Mouse (Mus musculus) liver (tissue): Measurements from ENCODE around the gene Nedd9.

Source experiments
- DNase-seq: peaks from one replicate; pipeline ENCODE4 v3.0.0-alpha.2; 2020; ENCODE audit warnings: mixed read lengths

Gene Nedd9

DNA sequence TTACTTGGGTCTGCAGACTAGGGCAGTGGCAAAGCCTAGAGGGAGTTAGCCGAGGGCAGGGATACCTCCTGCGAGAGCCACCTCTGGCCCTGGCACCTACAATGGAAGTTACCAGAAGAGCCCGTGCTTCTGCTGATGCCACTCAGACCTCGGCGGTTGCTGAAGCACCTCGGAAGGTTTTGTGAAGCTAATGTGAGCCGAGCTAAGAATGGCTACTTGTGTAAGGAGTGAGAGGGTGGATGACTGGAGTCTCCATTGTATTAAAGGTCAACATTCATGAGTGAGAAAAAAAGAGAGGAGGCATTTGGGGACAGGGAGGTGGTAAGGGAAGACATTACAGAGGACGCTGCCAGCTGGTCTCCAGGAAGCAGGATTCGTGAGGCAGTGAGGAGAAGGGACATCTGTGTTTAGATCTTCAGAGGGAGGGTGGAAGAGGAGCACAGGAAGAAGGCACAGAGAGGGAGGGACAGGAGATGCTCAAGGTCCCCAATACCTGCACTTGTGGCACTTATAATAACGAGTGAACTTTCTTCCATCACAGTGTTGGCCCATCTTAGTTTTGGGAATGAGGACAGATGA lies 78.7 kb downstream of the Nedd9 start:
- DNase-seq = no peak

DNA sequence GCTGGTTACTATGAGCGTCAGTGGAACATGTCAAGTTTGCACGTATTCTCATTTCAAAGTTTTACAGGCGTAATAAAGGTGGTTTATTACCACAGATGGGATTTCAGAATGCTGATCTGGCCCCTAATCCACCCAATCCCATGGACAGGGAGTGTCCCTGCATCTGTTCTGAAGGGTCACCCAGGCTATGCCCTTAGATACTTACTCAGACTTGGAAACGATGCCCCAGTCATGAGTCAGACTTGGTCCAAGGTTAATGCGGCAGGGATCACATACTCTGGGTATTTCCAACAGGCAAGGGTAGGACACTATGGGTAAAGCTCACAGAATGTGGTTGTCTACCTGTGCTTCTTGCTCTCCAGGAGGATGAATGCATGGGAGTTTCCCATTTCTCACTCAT lies 82.2 kb downstream of the Nedd9 start:
- DNase-seq = no peak

DNA sequence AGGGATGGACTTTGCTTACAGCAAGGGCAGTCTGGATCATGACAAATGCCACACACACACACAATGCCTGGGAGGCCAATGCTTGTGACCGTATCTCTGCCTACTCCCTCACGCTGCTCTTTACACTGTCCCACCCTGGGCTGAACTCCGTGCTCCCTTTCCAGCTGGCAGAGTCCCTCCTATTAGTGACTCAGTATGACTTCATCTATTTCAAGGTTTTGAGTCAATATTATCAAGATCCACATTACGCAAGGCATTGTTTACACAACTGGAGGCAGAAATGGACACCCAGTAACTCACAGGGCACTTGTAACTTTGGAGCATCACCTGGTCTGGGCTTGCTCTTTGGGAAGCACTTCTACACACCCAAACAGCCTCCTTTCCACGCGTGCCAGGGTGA lies 83.3 kb downstream of the Nedd9 start:
- peak; percentile 23 for DNase-seq

GRCm38 (mm10) chr13:41402441-41403003 lies 84.6 kb downstream of the Nedd9 start:
- DNase-seq = no peak

DNA sequence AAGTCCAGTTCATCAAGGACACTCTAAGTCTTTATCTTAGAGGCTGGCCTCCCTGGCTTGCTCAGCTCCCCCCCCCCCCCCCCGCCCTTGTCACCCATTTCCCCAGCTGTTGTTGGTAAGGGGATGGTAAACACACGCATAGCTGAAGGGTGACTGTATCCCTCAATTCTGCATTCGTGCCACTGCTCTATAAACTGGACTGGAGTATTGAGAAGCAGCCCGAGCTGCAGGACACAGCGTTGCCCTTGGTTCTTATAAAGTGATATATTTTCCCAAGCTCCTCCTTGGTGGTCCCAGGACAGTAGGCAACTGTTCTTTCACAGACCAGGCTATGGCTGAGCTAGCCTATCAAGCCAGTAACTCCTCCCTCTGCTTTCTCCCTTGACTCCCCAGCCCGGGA lies 85.4 kb downstream of the Nedd9 start:
- DNase-seq = no peak

- no peak for DNase-seq
These were observed 86.9 kb downstream of the Nedd9 start for GRCm38 (mm10) chr13:41400289-41400688.

DNA sequence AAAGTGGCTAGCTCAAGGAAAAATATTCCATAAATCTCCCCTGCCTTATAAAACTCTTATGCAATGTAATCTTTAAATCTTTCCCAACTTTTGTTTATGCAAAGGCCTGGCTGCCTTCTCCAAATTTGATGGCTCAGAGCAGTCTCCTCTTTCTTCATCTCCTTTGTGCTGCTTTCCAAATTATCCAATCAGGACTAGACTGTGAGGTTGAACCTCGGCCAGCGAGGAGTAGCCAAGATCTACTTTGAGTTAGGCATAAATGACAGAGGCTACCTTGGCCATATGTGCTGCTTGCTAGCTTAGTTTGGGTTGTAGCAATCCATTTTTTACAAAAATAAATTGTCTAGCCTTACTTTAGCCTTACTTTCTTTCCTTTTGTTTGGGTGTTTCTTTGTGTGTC lies 95.0 kb downstream of the Nedd9 start:
- no peak for DNase-seq

DNA sequence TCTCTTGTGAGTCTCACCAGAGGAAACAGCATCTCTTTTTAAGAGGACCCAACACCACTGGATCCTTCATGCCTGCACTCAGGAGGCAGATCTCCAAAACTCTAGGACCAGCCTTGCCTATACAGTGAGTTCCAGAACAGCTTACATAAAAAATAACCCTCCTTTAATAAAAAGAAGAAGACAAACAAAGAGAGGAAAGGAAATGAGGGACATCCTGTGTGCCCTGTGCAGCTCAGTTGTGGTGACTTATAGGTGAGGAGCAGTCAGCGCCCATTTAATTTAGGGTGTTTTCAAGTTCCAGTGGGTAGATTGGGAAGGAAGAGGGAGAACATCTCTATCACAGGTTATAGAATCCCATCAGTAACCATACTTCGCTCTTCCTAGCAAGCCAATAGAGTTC lies 96.5 kb downstream of the Nedd9 start:
- DNase-seq = no peak

- DNase-seq = no peak
These were observed 100.6 kb downstream of the Nedd9 start for GRCm38 (mm10) chr13:41386581-41386980.

GRCm38 (mm10) chr13:41384896-41385295 lies 102.3 kb downstream of the Nedd9 start:
- no peak for DNase-seq

GRCm38 (mm10) chr13:41382635-41383034 lies 104.5 kb downstream of the Nedd9 start:
- DNase-seq = no peak

DNA sequence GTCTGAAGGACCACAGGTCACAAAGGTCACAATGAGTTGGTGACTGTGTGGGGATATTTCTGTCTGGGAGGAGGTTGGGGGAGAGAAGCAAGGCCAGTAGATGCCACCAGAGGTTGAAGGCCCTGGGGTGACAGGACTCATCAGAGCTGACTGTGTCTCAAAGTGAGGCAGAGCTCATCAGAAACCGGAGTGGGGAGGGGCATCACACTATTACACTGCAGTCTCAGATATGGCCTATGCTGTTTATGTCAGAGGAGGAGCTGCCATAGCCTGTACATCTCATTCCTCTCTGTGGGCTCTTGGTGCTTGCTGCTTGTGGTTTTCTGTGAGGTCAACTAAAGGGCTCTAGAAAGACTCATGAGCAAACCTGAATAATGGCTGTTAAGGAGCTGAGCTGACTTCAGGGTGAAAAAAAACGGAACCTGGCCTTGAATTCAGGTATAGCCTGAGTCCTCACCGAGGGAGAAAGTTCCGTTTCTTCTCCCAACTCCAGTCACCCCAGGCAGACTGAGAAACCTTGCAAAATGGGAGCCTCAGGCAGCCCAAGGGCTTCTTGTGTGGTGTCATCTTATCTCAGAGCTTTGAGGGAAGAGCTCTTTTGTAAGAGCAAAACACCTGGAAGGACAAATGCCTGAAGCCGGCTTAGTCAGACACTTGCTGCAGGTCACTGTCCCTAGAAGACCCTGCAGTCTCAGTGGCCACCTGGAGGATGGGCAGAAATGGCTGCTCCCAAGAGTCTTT lies 105.2 kb downstream of the Nedd9 start:
- DNase-seq = no peak

DNA sequence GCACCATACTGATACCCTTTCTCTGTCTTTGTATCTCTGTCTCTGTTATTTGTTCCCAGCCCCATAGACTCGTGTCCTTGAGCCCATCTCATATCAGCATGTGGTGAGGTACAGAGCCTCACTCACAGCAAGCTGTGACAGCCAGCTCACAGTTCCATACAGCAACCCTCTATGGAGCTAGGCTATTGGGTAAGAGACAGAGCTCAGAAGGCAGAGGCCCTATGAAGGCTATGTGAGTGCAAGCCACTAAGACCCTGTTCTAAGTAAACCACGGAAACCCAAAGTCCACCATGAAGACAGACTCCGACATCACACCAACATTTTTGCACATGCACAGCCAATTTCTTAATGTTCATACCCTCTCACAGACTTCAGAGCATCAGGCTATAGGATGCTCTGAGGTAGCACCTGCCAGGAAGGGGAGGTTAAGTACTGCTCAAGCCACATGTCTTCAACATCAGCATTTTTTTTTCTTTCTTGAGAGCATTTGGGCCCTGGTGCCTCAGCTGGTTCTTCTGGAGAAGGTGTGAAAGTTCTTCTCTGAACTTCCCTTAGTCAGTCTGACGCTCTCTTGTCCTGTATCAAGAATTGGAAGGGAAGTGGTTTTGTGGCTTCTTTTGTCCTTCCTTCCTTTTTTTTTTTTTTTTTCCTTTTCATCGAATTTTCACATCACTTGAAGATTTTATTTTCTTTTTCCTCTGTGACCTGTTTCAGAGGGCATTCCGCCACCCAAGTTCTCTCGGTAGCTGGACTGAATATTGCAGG lies 105.9 kb downstream of the Nedd9 start:
- no peak for DNase-seq

- DNase-seq = no peak
These were observed 107.2 kb downstream of the Nedd9 start for GRCm38 (mm10) chr13:41379951-41380465.

DNA sequence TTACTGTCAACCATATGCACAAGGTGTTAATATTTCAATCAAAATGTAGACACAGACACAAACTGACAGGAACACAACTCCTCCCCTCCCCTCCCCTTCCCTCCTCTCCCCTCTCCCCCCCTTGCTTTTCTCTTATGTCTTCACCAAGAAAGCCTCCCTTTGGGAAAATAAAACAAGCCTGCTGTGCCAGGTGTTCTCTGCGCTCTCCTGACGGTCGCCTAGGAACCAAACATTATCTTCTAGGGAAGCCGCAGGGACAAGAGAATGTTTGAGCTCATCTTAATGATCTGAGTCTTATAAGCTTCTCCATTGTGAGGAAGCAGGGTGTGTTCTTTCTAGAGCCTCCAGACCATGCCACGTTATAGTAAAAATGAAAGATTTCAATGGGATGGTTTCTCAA lies 108.7 kb downstream of the Nedd9 start:
- DNase-seq = no peak

DNA sequence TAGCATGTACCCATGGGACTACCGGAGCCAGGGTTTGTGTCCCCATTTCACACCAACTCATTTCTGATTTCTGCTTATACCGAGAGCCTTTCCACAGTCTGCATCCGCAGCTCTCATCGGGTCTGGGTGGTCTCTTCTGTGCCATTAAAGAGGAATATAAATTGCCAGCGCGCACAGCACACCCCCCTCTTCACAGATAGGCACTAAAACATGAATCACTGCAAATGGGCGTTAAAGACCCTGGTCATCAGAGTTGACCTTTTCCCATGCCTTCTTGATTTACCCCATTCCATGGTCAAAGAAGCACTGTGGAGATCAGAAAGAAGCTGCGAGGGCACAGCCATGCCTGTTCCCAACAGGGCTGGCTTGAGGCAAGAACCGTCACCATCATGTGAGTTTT lies 109.3 kb downstream of the Nedd9 start:
- no peak for DNase-seq

- DNase-seq = no peak
These were observed 110.1 kb downstream of the Nedd9 start for GRCm38 (mm10) chr13:41377011-41377431.

DNA sequence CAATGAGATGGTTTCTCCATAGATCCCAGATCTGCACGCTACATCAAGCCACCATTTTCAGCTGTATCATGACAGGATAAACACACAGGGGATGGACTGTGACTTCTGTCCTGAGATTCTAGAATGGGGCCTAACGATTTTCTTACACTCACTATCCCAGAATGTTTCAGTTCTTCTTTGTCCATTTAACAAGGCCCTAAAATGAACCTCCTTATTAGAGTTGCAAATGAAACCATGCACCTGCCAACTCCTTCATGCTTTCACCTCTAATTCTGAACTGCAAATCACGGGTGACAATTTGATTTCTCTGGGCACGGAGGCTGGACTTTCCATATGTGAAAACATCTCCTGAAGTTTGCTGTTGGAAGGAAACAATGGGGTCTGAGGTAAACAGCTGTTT lies 111.1 kb downstream of the Nedd9 start:
- no peak for DNase-seq

- no peak for DNase-seq
These were observed 111.5 kb downstream of the Nedd9 start for GRCm38 (mm10) chr13:41375696-41376095.

- DNase-seq = no peak
These were observed 112.3 kb downstream of the Nedd9 start for GRCm38 (mm10) chr13:41374886-41375285.

GRCm38 (mm10) chr13:41372555-41373460 lies 114.4 kb downstream of the Nedd9 start:
- no peak for DNase-seq

DNA sequence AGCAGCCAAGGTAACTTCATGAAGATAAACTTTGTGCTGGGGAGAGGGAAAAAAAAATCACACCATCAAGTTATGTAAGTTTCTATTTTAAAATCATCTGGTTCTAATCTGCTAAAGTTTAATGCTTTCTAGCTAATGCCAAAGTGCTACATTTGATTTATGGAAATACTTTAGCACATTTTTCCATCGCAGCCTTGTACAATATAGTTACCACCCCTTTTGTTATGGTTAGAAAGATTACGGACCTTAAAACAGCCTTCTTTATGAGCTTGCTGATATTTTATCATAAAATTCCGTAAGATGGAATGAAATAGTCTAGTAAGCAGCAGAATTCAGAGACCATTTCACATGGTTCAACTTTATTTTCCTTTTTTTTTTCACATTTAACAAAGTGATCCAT lies 115.6 kb downstream of the Nedd9 start:
- DNase-seq = no peak
